Mouse (Mus musculus): ENCODE measurements around the gene Fam89b.

DNA sequence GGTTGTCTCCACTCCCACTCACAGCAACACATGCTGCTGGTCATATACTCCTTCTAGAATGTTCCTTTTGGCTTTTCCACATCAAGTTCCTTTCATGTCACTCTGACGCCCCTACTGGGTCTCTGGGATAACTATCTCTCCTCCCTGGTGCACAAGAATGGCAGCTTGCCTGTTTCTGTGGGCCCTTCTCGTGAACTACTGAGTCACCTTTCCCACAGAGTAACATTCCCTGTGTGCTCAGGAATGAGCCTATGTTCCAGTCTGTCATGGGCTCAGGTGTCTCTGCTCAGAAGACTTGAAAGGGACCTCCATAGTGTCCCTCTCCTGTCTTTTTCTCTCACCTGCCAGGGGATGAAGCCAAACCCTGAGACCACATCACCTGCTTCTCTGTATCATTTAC is 10.0 kb upstream of the Fam89b start:
- TF ChIP-seq CTCF (IDR thresholded peaks at IDR 0.05; ENCODE audit: control insufficient read depth, insufficient read depth, insufficient replicate concordance, low read depth, low read length) (no peak), POLR2A (IDR thresholded peaks at IDR 0.05; ENCODE audit: control insufficient read depth, low read depth, low read length) (no peak)
